Mouse (Mus musculus): Measurements from ENCODE around the gene Chrdl2.

- TF ChIP-seq POLR2A (IDR thresholded peaks at IDR 0.05; ENCODE audit: low read depth, low read length) (no peak), CTCF (IDR thresholded peaks at IDR 0.05; ENCODE audit: borderline replicate concordance, insufficient read depth, low read length) (no peak)
Observed at GRCm38 (mm10) chr7:99957226-99957965, 48.6 kb upstream of the Chrdl2 start.

Data from embryonic fibroblast, embryonic 13.5 days (primary cell).